Mouse (Mus musculus): ENCODE results near the gene Cacng3. TPM values are rescaled to one million over a fixed set of nuclear protein-coding genes. Genes with fewer than 3 reads are reported as not detected.

Gene Cacng3
- total RNA-seq, 2 experiments from 2014 or later: not detected

DNA sequence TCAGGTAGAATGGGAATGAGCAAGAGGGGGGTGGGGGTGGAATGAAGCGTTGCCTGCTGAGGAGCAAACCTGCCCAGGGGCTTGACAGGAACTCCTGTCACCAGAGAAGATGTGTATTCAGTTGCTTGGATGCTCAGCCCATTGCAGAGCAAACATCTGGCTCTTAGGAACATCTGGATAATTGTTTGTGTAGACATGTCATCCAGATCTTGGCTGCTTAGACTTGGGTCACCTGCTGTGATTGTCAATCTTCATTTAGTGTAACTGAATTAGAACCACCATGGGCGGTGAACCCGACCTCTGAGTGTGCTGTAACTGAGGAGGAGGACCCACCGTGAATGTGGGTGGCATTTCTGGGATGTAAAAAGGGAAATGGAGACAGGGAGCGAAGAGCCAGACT is 36.4 kb downstream of the Cacng3 start:
- no peak for ATAC-seq (replicated peaks; ENCODE audit: low FRiP score, poor library complexity, severe bottlenecking)

DNA sequence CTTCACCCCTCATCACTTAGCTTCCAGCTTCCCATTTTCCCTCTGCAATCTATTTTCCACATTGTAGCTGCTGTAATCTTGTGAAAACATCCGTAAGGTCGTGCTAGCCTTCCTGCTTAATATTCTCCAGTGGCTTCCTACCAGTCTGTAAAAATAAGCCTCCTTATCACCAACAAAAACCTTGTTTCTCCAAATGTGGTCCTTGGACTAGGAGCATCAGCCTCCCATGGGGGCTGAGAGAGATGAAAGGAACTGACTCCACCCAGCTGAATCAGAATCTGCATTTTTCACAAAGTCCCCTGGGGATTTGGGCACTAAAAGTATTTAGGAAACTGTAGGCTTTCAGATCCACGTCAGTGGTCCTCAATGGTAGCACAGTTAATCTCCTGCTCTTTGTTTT is 46.0 kb downstream of the Cacng3 start:
- ATAC-seq (replicated peaks; ENCODE audit: low FRiP score, poor library complexity, severe bottlenecking): no peak

DNA sequence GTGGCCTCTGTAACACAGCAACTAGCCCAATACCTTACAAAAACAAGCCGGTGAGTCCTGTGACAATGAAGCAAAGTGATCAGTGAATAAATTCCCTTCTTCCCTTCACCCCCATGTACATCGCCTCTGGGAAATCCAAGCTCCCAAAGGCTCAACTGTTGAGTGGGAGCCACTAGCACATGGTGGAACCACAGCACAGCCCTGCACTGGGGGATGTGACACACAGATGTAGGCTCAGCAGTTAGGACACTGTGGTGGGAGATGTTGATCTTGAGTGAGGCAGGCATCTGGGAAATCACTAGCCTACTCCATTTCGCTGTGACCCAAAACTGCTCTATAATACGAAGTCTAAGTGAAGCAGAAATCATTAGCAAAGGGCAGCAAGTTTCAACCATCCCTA is 48.2 kb downstream of the Cacng3 start:
- no peak for ATAC-seq (replicated peaks; ENCODE audit: low FRiP score, poor library complexity, severe bottlenecking)

DNA sequence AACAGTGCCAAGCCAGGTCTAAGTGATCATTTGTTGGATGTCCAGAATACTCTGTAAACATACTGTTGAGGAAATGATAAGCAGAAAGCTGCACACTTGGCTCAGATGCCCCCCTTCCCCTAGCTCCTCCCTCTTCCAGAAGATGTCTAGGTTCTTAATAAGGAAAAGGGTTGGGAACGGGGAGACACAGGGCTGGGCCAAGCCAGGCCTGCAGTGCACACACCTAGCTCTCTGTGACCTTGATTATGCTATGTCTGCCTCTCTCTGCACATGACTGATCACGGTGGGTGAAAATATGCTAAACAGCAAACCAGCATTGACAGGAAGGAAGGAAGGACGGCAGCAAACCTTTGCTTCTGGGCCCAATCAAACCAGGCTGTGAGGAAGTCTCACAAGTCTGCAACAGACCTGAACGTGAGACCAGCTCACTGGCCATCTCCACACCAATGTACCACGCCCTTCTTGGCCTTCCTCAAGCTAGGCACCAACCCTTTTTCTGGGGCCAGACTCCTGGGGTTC is 53.1 kb downstream of the Cacng3 start:
- no peak for ATAC-seq (replicated peaks; ENCODE audit: low FRiP score, poor library complexity, severe bottlenecking)

DNA sequence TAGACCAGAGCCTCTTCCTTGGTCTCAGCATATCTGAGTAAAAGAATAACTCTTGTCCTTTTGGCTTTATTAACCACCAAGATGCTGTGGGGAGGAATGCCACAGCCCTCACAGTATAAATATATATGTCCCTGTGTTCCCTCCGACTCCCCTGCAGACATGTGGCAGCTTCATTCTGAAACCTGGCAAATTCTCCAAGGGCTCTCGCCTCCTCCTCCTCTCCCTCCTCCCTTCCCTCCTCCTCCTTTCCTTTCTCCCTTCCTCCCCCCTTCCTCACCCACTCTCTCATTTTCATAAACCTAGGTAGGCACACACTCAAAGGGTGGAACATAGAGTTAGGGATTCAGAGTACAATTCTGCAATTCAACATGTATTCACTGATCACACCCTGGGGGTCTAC is 56.1 kb downstream of the Cacng3 start:
- ATAC-seq (replicated peaks; ENCODE audit: low FRiP score, poor library complexity, severe bottlenecking): no peak

DNA sequence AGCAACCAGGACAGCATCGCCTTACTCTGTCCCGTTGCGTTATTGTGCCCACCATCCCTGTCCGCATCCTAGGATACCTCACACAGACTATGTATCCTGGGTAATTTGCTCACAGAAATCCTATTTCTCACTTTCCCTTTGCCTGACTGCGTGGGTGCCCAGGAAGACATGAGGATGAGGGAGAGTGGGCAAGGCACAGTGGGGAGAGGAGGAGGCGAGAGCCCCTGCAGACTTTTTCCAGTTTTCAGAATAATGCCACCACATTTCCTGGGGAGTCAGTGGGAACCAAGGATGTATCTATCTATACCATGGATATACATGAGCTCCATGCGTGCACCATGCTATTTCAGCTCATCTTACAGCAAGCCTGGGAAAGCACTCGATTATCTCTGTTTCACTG is 57.9 kb downstream of the Cacng3 start:
- no peak for ATAC-seq (replicated peaks; ENCODE audit: low FRiP score, poor library complexity, severe bottlenecking)

DNA sequence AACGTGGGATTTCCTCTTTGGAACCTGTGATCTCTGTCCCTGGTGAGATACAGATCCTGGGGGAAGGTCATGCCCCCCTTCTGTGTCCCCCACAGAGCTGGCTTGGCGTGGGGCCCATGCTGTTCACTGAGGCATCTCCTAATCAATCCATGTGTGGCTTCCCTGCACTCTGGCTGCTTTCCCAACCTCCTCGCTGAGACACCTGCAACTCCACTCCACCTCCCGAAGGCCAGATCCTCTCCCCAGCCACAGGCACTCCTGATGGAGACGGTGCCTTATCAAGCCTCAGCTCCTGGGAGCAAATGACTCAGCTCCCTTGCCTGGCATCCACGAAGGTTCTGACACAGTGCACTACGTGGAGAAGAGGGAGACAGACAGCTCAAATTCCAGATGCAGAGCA is 58.6 kb downstream of the Cacng3 start:
- no peak for ATAC-seq (replicated peaks; ENCODE audit: low FRiP score, poor library complexity, severe bottlenecking)

DNA sequence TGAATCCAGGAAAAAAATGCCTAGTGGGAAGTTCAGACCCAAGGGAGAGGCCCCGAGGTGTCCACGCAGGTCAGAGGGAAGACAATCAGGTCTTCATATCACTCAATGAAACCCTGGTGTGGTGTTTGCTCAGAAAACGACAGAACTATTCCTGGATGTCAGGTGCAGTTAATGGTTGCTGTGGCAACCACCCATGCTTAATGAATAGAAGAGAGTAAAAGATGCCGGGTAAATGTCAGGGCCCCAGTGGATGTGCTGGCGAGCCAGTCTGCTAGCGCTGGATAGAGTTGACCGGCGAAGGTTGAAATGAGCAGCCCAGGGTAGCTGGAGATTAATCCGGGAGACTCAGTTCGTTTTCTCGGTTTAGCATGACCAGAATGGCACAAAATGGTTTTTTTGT is 65.0 kb downstream of the Cacng3 start:
- ATAC-seq (replicated peaks; ENCODE audit: low FRiP score, poor library complexity, severe bottlenecking): no peak

DNA sequence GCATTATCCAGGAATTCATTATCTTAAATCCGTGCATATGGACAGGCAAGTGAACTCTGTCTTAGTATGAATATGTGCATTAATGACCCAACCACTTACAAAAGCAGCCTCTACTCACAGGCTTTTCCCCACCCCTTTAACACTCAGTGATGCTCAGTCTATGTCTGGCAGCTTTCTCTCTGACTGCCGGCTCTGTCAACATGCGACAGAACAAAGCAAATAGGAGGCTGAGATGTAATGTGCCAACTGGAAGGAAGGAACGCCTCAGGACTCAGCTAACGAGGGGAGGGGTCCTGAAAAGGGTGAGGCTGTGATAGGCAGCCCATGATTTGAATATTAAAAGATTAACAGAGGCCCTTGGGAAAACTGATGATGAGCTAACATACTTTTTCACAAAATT is 68.2 kb downstream of the Cacng3 start:
- ATAC-seq (replicated peaks; ENCODE audit: low FRiP score, poor library complexity, severe bottlenecking): no peak

DNA sequence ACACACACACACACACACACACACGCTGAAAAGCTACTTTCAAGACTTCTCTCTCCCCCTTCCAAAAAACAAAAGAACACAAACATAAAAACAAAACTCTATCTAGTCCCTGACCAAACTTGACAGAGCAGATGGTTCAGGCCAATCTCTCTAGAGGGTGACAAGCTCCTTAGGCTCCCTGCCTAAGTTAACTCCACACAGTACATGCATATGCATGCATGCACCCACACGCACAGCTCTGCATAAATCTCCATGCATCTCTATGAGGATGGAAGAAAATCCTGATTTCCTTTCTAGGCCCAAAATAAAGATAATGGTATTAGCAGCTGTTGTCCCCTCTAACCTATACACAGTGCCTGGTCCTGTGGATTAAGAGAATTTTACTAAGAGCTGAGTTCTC is 70.4 kb downstream of the Cacng3 start:
- ATAC-seq (replicated peaks; ENCODE audit: low FRiP score, poor library complexity, severe bottlenecking): no peak

DNA sequence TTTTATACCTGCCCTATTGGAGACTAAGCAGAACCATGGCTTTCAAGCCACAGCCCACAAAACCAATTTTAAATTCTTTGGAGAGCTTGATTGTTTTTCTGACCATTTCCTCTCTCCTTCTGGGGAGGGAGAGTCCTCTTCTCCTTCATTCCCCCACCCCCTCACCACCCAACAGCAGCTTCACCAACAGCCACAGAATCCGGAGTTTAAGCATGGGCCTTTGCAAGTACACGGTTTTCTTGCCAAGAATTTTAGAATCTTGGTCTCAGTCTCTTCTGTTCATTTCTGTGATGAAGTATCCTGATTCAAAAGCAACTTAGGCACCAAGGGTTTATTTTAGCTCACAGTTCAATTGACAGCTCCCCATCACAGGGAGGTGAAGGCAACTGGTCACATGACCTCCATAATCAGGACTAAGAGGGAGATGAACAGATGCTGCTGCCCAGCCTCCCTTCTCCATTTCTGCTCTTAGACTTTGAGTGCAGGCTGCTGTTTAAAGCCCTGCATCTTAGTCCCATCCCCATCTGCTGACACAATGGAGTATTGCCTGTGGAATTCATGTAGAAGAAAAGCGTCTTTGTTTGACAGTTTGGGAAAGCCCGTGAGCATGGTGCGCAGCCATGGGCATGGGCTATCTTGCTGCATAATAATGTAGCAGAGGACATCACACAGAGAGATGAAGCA is 85.8 kb downstream of the Cacng3 start:
- ATAC-seq (replicated peaks; ENCODE audit: low FRiP score, poor library complexity, severe bottlenecking): no peak

DNA sequence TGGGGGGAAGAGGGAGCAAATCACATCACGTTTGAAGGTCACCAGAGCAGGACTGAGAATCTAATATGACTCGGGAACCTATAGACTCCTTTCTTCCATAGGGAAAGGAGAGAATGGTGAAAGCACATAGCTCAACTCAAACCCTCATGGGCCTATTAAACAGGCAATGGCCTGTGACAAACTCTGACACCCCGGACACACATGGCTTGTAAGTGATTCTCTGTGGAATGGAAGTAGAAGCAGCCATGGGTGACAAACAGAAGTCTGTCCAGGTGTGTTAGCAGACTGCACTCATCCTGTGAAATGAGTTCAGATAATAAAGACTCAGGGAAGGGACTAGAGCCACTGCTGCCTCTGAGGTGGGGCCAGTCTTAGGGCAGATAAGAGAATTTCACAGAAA is 88.4 kb downstream of the Cacng3 start:
- no peak for ATAC-seq (replicated peaks; ENCODE audit: low FRiP score, poor library complexity, severe bottlenecking)

DNA sequence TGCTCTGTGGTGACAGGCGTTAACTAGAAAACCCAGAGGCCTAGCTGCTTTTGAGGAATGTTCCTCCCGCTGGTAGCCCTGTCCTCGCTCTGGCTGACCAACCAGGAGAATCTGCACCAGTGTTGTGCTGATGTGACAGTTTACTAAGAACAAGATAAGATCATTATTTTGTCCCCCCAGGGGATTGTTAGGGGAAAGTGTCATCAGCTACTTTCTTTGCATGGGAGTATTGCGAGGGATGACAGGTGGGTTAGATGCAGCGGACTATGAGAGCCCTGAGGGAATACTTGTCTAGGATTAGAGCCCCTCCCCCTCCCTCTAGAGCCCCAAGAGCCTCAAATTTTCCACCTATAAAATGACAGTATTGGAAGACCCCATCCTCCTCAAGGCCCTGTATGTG is 94.2 kb downstream of the Cacng3 start:
- ATAC-seq (replicated peaks; ENCODE audit: low FRiP score, poor library complexity, severe bottlenecking): no peak

DNA sequence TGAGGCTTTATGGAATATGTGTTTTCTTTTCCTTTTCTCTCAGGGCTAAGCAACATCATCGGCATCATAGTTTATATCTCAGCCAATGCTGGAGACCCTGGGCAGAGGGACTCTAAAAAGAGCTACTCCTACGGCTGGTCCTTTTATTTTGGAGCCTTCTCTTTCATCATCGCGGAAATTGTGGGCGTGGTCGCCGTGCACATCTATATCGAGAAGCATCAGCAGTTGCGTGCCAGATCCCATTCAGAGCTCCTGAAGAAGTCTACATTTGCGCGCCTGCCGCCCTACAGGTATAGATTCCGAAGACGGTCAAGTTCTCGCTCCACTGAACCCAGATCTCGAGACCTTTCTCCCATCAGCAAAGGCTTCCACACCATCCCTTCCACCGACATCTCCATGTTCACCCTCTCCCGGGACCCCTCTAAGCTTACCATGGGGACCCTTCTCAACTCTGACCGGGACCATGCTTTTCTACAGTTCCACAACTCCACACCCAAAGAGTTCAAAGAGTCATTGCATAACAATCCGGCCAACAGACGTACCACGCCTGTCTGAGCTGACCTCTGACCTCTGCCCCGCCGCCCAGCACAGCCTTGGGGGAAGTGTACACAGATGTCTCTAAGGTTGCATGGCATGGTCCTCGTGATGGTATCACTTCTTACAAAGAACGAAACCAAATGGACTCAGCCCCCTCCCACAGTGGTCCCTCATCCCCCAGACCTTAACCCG is 98.2 kb downstream of the Cacng3 start:
- ATAC-seq (replicated peaks; ENCODE audit: low FRiP score, poor library complexity, severe bottlenecking): no peak

DNA sequence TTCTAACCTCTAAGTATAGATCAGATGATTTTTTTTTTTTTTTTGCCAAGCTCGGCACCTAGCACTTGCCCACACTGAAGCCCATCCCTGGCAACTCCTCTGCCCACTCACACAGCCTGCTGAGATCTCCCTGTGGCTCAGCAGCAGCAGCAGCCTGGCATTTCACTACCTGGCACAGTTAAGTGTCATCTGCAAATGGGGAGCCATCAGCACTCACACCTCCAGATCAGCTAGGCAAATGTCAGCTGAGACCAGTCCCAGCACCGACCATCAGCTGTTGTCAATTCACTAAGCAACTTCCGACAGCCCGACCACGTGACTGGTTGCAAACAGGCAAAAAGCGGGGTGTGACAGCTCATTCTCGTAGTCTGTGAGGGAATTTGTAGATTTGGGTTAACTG is 109.3 kb downstream of the Cacng3 start:
- ATAC-seq (replicated peaks; ENCODE audit: low FRiP score, poor library complexity, severe bottlenecking): no peak

DNA sequence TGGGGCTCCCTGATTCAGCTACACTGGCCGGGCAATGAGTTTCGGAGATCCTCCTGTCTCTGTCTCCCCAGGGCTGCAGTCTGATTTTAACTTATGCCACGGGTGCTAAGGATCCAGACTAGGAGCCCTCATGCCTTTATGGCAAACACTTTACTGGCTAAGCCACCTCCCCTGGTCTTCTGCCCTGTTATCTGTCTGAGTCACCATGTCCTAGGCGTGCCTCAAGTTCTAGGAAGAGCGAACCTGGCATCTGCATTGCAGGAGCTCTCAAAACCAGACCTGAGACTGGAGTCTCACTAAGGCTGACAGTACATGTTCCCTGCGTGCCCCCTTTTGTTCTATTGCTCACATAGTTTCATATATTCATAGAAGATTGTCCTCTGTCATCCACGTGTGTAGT is 119.6 kb downstream of the Cacng3 start:
- ATAC-seq (replicated peaks; ENCODE audit: low FRiP score, poor library complexity, severe bottlenecking): no peak

DNA sequence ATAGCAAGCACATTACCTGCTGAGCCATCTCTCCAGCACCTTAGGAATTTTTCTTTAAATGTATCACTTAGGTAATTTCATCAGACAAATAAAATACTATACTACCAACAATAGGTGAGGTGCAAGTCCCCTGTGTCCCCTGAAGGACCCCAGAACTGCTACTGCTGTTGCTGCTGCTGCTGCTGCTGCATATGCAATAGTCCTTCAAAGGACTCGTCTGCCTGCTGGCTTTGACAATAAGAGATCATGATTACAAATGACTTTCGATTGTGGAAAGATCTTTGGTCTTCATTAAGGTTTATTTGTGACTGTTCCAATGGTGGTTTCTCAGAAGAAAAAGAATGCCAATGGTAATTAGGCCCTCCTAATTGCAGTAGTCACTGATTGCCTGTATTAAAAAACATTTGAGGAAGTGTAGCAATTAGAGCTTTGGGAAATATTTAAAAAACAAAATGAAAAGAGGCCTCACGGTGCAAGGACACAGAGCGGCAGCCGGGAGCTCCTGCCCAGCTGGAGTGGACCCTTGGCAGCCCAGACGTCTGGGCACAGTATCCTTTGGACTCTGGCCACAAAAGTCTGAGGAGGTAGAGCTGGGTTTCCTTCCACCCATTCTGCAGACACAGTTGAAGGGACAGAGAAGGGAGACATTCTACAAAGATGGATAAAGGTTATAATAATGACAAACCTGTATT is 123.5 kb downstream of the Cacng3 start:
- ATAC-seq (replicated peaks; ENCODE audit: low FRiP score, poor library complexity, severe bottlenecking): no peak

DNA sequence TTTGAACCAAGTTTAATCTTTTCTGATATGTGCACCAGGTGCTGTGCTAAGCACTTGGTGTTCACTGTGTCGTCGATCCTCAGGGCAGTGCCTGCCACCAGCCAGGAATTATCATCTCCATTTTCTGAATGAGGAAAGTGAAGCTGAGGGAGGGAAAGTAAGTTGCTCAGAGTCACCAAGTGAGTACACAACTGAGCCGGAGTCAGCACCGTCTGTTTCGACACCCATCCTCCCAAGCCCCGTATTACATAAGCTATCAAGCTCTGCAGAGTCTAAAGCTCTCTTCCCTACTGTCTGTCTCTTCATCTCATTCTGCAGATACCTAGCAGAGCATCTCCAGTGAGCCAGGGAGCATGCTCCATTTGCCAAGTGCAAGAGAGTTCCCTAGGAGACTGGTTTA is 124.8 kb downstream of the Cacng3 start:
- ATAC-seq (replicated peaks; ENCODE audit: low FRiP score, poor library complexity, severe bottlenecking): no peak

DNA sequence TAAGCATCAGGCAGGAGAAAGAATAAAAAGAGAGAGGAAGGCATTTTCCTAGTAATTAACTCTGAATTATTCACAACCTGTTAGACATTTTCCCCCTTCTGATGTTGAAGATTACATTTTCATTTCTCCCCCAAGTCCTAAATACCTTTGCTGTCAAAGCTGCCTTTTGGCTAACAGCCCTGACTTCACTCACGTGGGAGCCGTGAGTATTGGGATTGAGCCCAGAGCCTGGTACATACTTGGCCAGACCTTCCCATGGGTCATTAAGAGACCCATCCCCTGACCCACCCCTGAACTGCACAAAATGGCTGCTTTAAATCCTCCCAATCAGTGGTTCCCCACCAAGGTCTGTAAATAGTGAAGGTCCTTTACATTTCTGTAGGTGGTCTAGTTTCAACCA is 130.5 kb downstream of the Cacng3 start:
- no peak for ATAC-seq (replicated peaks; ENCODE audit: low FRiP score, poor library complexity, severe bottlenecking)

DNA sequence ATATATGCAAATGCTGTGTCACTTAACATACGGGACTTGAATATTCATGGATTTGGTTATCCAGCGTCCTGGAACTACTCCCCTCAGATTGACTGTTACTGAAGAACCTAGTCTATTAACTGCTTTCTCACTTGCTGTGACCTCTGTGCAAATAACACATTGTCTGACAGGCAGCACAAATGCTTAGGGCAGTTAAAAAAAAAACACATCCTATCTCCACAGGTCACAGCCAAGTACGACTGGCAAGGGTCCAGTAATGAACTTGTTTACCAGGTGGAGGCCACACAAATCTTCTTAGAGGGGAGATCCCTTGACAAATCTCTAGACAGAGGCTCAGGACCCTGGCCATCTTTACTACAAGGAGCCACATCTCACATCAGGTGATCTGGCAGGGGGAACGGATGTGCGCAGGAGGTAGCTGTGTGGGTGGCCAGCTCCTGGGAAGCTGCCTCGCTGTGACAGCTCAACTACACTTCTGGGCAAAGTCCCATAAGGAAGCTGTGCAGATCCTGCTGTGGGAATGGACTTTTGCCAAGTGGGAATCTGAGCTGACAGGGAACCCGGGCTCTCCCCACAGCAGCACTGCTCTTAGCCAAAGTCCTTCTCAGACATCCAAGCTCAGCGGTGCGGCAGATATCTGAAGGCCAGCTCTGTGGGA is 133.7 kb downstream of the Cacng3 start:
- ATAC-seq (replicated peaks; ENCODE audit: low FRiP score, poor library complexity, severe bottlenecking): no peak

DNA sequence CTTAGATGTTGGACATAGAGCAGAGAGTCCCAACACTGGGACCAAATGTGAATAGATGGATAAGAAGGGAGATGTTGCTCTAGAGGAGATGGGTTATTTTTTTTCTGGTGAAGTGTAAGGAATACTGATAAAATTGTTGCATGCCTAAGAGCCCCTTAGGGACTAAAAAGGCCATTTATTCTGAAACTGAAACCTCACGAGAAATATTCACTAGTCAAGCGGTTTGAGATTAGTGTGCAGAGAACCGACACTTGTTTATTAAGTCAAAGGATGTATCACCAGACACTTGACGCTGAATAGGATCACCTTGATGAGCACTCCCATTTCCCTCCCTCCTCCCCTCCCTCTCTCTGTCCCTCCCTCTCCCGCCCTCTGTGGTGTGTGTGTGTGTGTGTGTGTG is 136.2 kb downstream of the Cacng3 start:
- ATAC-seq (replicated peaks; ENCODE audit: low FRiP score, poor library complexity, severe bottlenecking): no peak
